Mouse (Mus musculus): Measurements from ENCODE around the gene Tmem238. TPM values are rescaled to one million over a fixed set of nuclear protein-coding genes. Genes with fewer than 3 reads are reported as not detected.

Gene Tmem238
- polyA plus RNA-seq, 1 experiment from 2014 or later: 2.2 TPM

Other genes with a start within 250 kb of the Tmem238 start
- 0.77 and 1.3 TPM in 2 replicates for gene Syt5, start 242.1 kb downstream of the Tmem238 start, polyA plus RNA-seq (2014; fragmentation: Nextera tagmentation; extraction: Ambion mirVana)
- not detected in 2 replicates for gene Ptprh, start 185.6 kb downstream of the Tmem238 start, polyA plus RNA-seq (2014; fragmentation: Nextera tagmentation; extraction: Ambion mirVana)
- gene Tmem86b, start 158.2 kb downstream of the Tmem238 start, polyA plus RNA-seq (2014; fragmentation: Nextera tagmentation; extraction: Ambion mirVana): 3.8 and 4.6 TPM in 2 replicates
- gene Ppp6r1, start 130.6 kb downstream of the Tmem238 start, polyA plus RNA-seq (2014; fragmentation: Nextera tagmentation; extraction: Ambion mirVana): 3.2 and 7.0 TPM in 2 replicates
- 81.5 and 83.7 TPM in 2 replicates for gene Hspbp1, start 104.6 kb downstream of the Tmem238 start, polyA plus RNA-seq (2014; fragmentation: Nextera tagmentation; extraction: Ambion mirVana)
- 1.7 TPM in 2 replicates for gene Brsk1, start 99.1 kb downstream of the Tmem238 start, polyA plus RNA-seq (2014; fragmentation: Nextera tagmentation; extraction: Ambion mirVana)
- not detected in 2 replicates for gene Tmem150b, start 64.4 kb downstream of the Tmem238 start, polyA plus RNA-seq (2014; fragmentation: Nextera tagmentation; extraction: Ambion mirVana)
- 58.6 and 63.5 TPM in 2 replicates for gene Kmt5c, start 49.5 kb downstream of the Tmem238 start, polyA plus RNA-seq (2014; fragmentation: Nextera tagmentation; extraction: Ambion mirVana)
- gene Cox6b2, start 36.6 kb downstream of the Tmem238 start, polyA plus RNA-seq (2014; fragmentation: Nextera tagmentation; extraction: Ambion mirVana): 32.9 and 42.4 TPM in 2 replicates
- not detected in 2 replicates for gene Fam71e2, start 18.4 kb downstream of the Tmem238 start, polyA plus RNA-seq (2014; fragmentation: Nextera tagmentation; extraction: Ambion mirVana)
- not detected in 2 replicates for gene Il11, start 6.8 kb downstream of the Tmem238 start, polyA plus RNA-seq (2014; fragmentation: Nextera tagmentation; extraction: Ambion mirVana)
- not detected in 2 replicates for gene Tmem190, start 6.7 kb downstream of the Tmem238 start, polyA plus RNA-seq (2014; fragmentation: Nextera tagmentation; extraction: Ambion mirVana)
- 143 and 156 TPM in 2 replicates for gene Rpl28, start 3.2 kb upstream of the Tmem238 start, polyA plus RNA-seq (2014; fragmentation: Nextera tagmentation; extraction: Ambion mirVana)
- gene Ube2s, start 22.9 kb upstream of the Tmem238 start, polyA plus RNA-seq (2014; fragmentation: Nextera tagmentation; extraction: Ambion mirVana): 317 and 378 TPM in 2 replicates
- 0.09 TPM in 1 of 2 replicates, not detected in the other for gene Shisa7, start 55.0 kb upstream of the Tmem238 start, polyA plus RNA-seq (2014; fragmentation: Nextera tagmentation; extraction: Ambion mirVana)
- gene Isoc2b, start 80.6 kb upstream of the Tmem238 start, polyA plus RNA-seq (2014; fragmentation: Nextera tagmentation; extraction: Ambion mirVana): 2.9 and 3.3 TPM in 2 replicates
- 0.59 and 1.1 TPM in 2 replicates for gene Isoc2a, start 87.5 kb upstream of the Tmem238 start, polyA plus RNA-seq (2014; fragmentation: Nextera tagmentation; extraction: Ambion mirVana)
- gene Gm36210, start 116.9 kb upstream of the Tmem238 start, polyA plus RNA-seq (2014; fragmentation: Nextera tagmentation; extraction: Ambion mirVana): 0.17 and 0.20 TPM in 2 replicates
- gene Zfp628, start 125.6 kb upstream of the Tmem238 start, polyA plus RNA-seq (2014; fragmentation: Nextera tagmentation; extraction: Ambion mirVana): 2.6 and 2.8 TPM in 2 replicates
- gene Nat14, start 132.4 kb upstream of the Tmem238 start, polyA plus RNA-seq (2014; fragmentation: Nextera tagmentation; extraction: Ambion mirVana): 4.7 and 5.0 TPM in 2 replicates
- 0.53 and 1.1 TPM in 2 replicates for gene Ssc5d, start 136.1 kb upstream of the Tmem238 start, polyA plus RNA-seq (2014; fragmentation: Nextera tagmentation; extraction: Ambion mirVana)
- gene Sbk2, start 174.8 kb upstream of the Tmem238 start, polyA plus RNA-seq (2014; fragmentation: Nextera tagmentation; extraction: Ambion mirVana): 3.3 and 5.4 TPM in 2 replicates
- 0.44 and 0.49 TPM in 2 replicates for gene Sbk3, start 181.5 kb upstream of the Tmem238 start, polyA plus RNA-seq (2014; fragmentation: Nextera tagmentation; extraction: Ambion mirVana)
- 32.5 and 38.8 TPM in 2 replicates for gene Zfp579, start 206.5 kb upstream of the Tmem238 start, polyA plus RNA-seq (2014; fragmentation: Nextera tagmentation; extraction: Ambion mirVana)
- gene Zfp524, start 224.8 kb upstream of the Tmem238 start, polyA plus RNA-seq (2014; fragmentation: Nextera tagmentation; extraction: Ambion mirVana): 10.2 and 11.0 TPM in 2 replicates
- gene Fiz1, start 225.0 kb upstream of the Tmem238 start, polyA plus RNA-seq (2014; fragmentation: Nextera tagmentation; extraction: Ambion mirVana): 25.5 and 25.9 TPM in 2 replicates
- 0.89 TPM in 1 of 2 replicates, not detected in the other for gene Gm44973, start 225.8 kb upstream of the Tmem238 start, polyA plus RNA-seq (2014; fragmentation: Nextera tagmentation; extraction: Ambion mirVana)
- gene Zfp865, start 230.7 kb upstream of the Tmem238 start, polyA plus RNA-seq (2014; fragmentation: Nextera tagmentation; extraction: Ambion mirVana): 3.4 and 5.5 TPM in 2 replicates
- 1.5 and 2.9 TPM in 2 replicates for gene Ccdc106, start 230.9 kb upstream of the Tmem238 start, polyA plus RNA-seq (2014; fragmentation: Nextera tagmentation; extraction: Ambion mirVana)
- gene 4632433K11Rik, start 244.5 kb upstream of the Tmem238 start, polyA plus RNA-seq (2014; fragmentation: Nextera tagmentation; extraction: Ambion mirVana): not detected in 2 replicates
- gene Zfp784, start 248.8 kb upstream of the Tmem238 start, polyA plus RNA-seq (2014; fragmentation: Nextera tagmentation; extraction: Ambion mirVana): 3.4 and 4.2 TPM in 2 replicates